Mouse (Mus musculus): ENCODE measurements around the gene Ndufab1.

GRCm38 (mm10) chr7:122133338-122133625 is 31.6 kb upstream of the Ndufab1 start:
- TF ChIP-seq CTCF (IDR thresholded peaks at IDR 0.05; ENCODE audit: insufficient read depth, low read length) = no peak
- no peak for TF ChIP-seq POLR2A (IDR thresholded peaks at IDR 0.05; ENCODE audit: borderline replicate concordance, extremely low read depth, low read depth, low read length)

All from lung, adult 2 months (tissue).